Mouse (Mus musculus): ENCODE results near the gene Zcchc2. TPM values are rescaled to one million over a fixed set of nuclear protein-coding genes. Genes with fewer than 3 reads are reported as not detected.

Gene Zcchc2
- total and polyA plus RNA-seq, 3 experiments = 10.3 to 25.0 (median 19.1) TPM

DNA sequence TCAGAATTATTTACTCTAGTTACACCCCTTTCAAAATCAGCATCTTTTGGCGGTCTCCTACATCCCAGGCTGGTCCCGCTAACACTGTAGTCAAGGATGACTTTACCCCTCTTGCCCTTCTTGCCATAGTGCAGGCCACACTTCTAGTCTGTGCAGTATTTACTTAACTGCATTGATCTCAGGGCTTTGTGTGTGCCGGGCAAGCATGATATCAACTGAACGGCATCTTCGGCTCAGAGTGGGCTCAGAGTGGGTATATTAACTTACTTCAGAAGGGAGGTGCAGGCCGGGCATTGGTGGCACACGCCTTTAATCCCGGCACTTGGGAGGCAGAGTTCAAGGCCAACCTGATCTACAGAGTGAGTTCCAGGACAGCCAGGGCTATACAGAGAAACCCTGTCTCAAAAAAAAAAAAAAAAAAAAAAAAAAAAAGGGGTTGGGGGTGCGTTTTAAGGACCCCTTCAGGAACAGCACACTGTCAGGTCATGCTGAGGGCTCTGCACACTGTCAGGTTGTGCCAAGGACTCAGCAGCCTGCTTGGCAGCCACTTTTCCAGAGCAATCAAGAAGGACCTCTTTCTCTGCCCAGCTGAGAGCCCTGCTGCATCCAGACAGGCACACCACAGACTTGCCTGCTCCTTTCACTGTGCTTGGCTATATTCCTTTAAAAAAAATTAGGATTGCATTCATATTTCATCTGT, 72.8 kb downstream of the Zcchc2 start:
- Histone ChIP-seq H3K9me3 (replicated peaks; ENCODE audit: insufficient read depth, low read length) (no peaks in the 10 kb centered on the region), H3K9ac (ENCODE audit: control insufficient read depth, low read depth, low read length, poor library complexity, severe bottlenecking) (no peak overlapping the region), H3K4me3 (ENCODE audit: control insufficient read depth in 1 of 2, insufficient read depth in 1 of 2, low read depth in 2 of 2, low read length in 2 of 2) (no peak overlapping the region), H3K36me3 (ENCODE audit: control insufficient read depth in 1 of 2, insufficient read depth in 2 of 2, low read length in 2 of 2) (no peaks in the 10 kb centered on the region; a peak in 1 of 4 replicates), H3K79me2 (ENCODE audit: control insufficient read depth, insufficient read depth, low read length, poor library complexity) (no peaks in the 10 kb centered on the region), H3K27me3 (ENCODE audit: control insufficient read depth in 1 of 2, insufficient read depth in 2 of 2, low read length in 2 of 2) (no peaks in the 10 kb centered on the region), H3K27ac (ENCODE audit: control insufficient read depth, low read depth, low read length) (no peak overlapping the region), H3K4me1 (ENCODE audit: control insufficient read depth in 1 of 2, insufficient read depth in 2 of 2, low read length in 2 of 2) (peaks cover 0 to 6% of the 10 kb centered on the region in 2 experiments; a peak in 1 of 4 replicates)
- DNase-seq (ENCODE audit: low read depth, low spot score) = no peak
- TF ChIP-seq RCOR1 (IDR thresholded peaks at IDR 0.05; ENCODE audit: low read depth, low read length) = no peak
- TF ChIP-seq TBP (IDR thresholded peaks at IDR 0.05; ENCODE audit: low read depth, low read length) = no peak
- no peak for TF ChIP-seq UBTF (IDR thresholded peaks at IDR 0.05; ENCODE audit: borderline replicate concordance, insufficient read depth, low read depth, low read length)

DNA sequence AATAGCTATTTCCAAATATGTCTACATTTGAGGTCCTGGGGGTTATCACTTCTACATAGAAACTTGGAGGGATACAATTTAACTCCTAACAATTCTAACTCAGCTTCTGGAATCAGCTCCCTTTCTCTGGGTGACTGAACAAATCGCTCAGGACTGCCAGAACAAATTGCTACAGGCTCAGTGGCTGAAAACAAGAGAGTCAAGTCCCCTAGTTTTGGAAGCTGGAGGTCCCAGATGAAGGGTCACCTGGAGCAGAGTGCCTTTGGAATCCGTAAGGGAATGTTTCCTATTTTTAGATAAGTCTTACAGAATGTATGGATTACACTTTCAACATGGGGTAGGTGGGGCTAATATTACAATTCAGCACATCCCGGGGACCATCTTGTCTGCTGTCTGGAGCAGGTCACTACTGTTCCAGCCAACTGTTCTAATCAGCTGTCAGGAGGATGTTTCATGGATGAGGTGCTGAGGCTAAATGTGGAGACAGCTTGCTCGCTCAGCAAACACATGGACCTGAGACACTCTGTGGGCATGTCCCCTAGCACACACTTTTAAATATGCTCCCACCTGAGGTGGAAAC, 73.5 kb downstream of the Zcchc2 start:
- H3K4me3 ChIP-seq (ENCODE audit: control insufficient read depth in 1 of 2, insufficient read depth in 1 of 2, low read depth in 2 of 2, low read length in 2 of 2) = no peak overlapping the region
- DNase-seq (ENCODE audit: low read depth, low spot score) = no peak
- no peaks in the 10 kb centered on the region for H3K79me2 ChIP-seq (ENCODE audit: control insufficient read depth, insufficient read depth, low read length, poor library complexity)
- H3K27me3 ChIP-seq (ENCODE audit: control insufficient read depth in 1 of 2, insufficient read depth in 2 of 2, low read length in 2 of 2) = no peaks in the 10 kb centered on the region
- H3K9me3 ChIP-seq (replicated peaks; ENCODE audit: insufficient read depth, low read length) = no peaks in the 10 kb centered on the region
- TF ChIP-seq MXI1 (IDR thresholded peaks at IDR 0.05; ENCODE audit: low read depth, low read length) (no peak), BHLHE40 (IDR thresholded peaks at IDR 0.05; ENCODE audit: borderline replicate concordance, low read depth, low read length) (no peak), GATA1 (IDR thresholded peaks at IDR 0.05; ENCODE audit: low read depth, low read length) (no peak), EP300 (IDR thresholded peaks at IDR 0.05; ENCODE audit: low read depth in 1 of 2, low read length in 2 of 2) (no peak), POLR2A (IDR thresholded peaks at IDR 0.05; ENCODE audit: control insufficient read depth in 1 of 2, insufficient read depth in 1 of 2, low read depth in 1 of 2, low read length in 2 of 2, poor library complexity in 1 of 2) (no peak), ETS1 (IDR thresholded peaks at IDR 0.05; ENCODE audit: low read depth, low read length) (no peak), KAT2A (conservative IDR thresholded peaks at IDR 0.05; ENCODE audit: low read depth, low read length) (no peak), RCOR1 (IDR thresholded peaks at IDR 0.05; ENCODE audit: low read depth, low read length) (no peak)
- no peaks in the 10 kb centered on the region; a peak in 1 of 4 replicates for H3K36me3 ChIP-seq (ENCODE audit: control insufficient read depth in 1 of 2, insufficient read depth in 2 of 2, low read length in 2 of 2)
- H3K9ac ChIP-seq (ENCODE audit: control insufficient read depth, low read depth, low read length, poor library complexity, severe bottlenecking) = no peak overlapping the region
- no peak overlapping the region for H3K27ac ChIP-seq (ENCODE audit: control insufficient read depth, low read depth, low read length)
- peaks cover 0 to 6% of the 10 kb centered on the region in 2 experiments; a peak in 1 of 4 replicates for H3K4me1 ChIP-seq (ENCODE audit: control insufficient read depth in 1 of 2, insufficient read depth in 2 of 2, low read length in 2 of 2)

DNA sequence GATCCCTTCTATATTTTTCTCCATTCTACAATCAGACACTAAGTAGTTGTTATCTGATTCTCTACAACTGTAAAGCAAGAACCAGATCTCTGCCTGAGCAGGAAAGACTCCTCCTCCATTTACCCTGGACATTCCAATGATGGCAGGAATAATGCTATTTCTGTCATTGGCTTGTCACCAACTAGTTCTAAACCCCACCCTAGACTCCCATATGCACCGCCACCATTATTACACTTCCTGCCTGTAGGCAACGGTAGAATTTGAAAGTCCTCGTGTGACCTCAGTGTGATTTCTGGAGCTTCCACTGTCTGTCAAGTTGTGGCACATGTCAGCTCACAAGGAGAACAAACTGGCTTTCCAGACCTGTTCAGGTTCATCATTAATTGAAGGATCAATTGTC, 74.1 kb downstream of the Zcchc2 start:
- peaks cover 0 to 1% of the 10 kb centered on the region in 2 experiments; a peak in 1 of 4 replicates for H3K4me1 ChIP-seq (ENCODE audit: control insufficient read depth in 1 of 2, insufficient read depth in 2 of 2, low read length in 2 of 2)
- TF ChIP-seq ZKSCAN1 (IDR thresholded peaks at IDR 0.05; ENCODE audit: low read depth, low read length) = no peak
- no peak for TF ChIP-seq E2F4 (IDR thresholded peaks at IDR 0.05; ENCODE audit: borderline replicate concordance, low read depth, low read length)
- TF ChIP-seq MAX (IDR thresholded peaks at IDR 0.05; ENCODE audit: low read length) = no peak
- TF ChIP-seq UBTF (IDR thresholded peaks at IDR 0.05; ENCODE audit: borderline replicate concordance, insufficient read depth, low read depth, low read length) = no peak
- no peak for TF ChIP-seq MYC (IDR thresholded peaks at IDR 0.05; ENCODE audit: low read depth, low read length)
- no peak for TF ChIP-seq JUND (IDR thresholded peaks at IDR 0.05; ENCODE audit: low read depth, low read length)
- TF ChIP-seq POLR2AphosphoS2 (IDR thresholded peaks at IDR 0.05; ENCODE audit: low read length) = no peak
- no peak for TF ChIP-seq TAL1 (IDR thresholded peaks at IDR 0.05; ENCODE audit: low read length)
- no peak for TF ChIP-seq GATA1 (IDR thresholded peaks at IDR 0.05; ENCODE audit: low read depth, low read length)
- no peak for TF ChIP-seq TCF12 (IDR thresholded peaks at IDR 0.05; ENCODE audit: low read depth, low read length)
- TF ChIP-seq CHD1 (IDR thresholded peaks at IDR 0.05; ENCODE audit: low read depth, low read length) = no peak
- no peak for TF ChIP-seq USF2 (IDR thresholded peaks at IDR 0.05; ENCODE audit: borderline replicate concordance in 1 of 2, insufficient read depth in 1 of 2, low read depth in 1 of 2, low read length in 2 of 2)
- no peak for TF ChIP-seq CHD2 (IDR thresholded peaks at IDR 0.05; ENCODE audit: low read length)
- no peak for TF ChIP-seq MEF2A (IDR thresholded peaks at IDR 0.05; ENCODE audit: extremely low read depth, insufficient replicate concordance, low read depth, low read length, poor library complexity, severe bottlenecking)
- TF ChIP-seq BHLHE40 (IDR thresholded peaks at IDR 0.05; ENCODE audit: borderline replicate concordance, low read depth, low read length) = no peak
- no peak for TF ChIP-seq MAZ (IDR thresholded peaks at IDR 0.05; ENCODE audit: low read depth, low read length)
- no peak for TF ChIP-seq SMC3 (IDR thresholded peaks at IDR 0.05; ENCODE audit: low read depth, low read length)

More for the DNA sequence above, 74.1 kb downstream of the Zcchc2 start:
- H3K36me3 ChIP-seq (ENCODE audit: control insufficient read depth in 1 of 2, insufficient read depth in 2 of 2, low read length in 2 of 2) = no peaks in the 10 kb centered on the region; a peak in 1 of 4 replicates
- no peaks in the 10 kb centered on the region for H3K27me3 ChIP-seq (ENCODE audit: control insufficient read depth in 1 of 2, insufficient read depth in 2 of 2, low read length in 2 of 2)
- H3K9me3 ChIP-seq (replicated peaks; ENCODE audit: insufficient read depth, low read length) = no peaks in the 10 kb centered on the region
- H3K79me2 ChIP-seq (ENCODE audit: control insufficient read depth, insufficient read depth, low read length, poor library complexity) = no peaks in the 10 kb centered on the region
- H3K27ac ChIP-seq (ENCODE audit: control insufficient read depth, low read depth, low read length) = no peak overlapping the region
- no peak overlapping the region for H3K4me3 ChIP-seq (ENCODE audit: control insufficient read depth in 1 of 2, insufficient read depth in 1 of 2, low read depth in 2 of 2, low read length in 2 of 2)
- H3K9ac ChIP-seq (ENCODE audit: control insufficient read depth, low read depth, low read length, poor library complexity, severe bottlenecking) = no peak overlapping the region
- no peak for DNase-seq (ENCODE audit: low read depth, low spot score)

All from MEL (cell line).